Mouse (Mus musculus) kidney, adult 2 months (tissue): ENCODE results near the gene Bcl2l13.

Source experiments
- CTCF ChIP-seq: fragments of 200-500 bp; conservative IDR thresholded peaks from 2 replicates; pipeline ENCODE4 v1.5.1; 2011; ENCODE audit warnings: low read depth, mild to moderate bottlenecking, control low read depth, low read length, moderate library complexity, mixed read lengths; ENCODE audit not compliant: insufficient read depth, insufficient read length
- POLR2A ChIP-seq: fragments of 200-500 bp; IDR thresholded peaks from one replicate; pipeline ENCODE4 v1.6.1; 2011; ENCODE audit warnings: low read depth, low read length, control low read depth

- TF ChIP-seq CTCF (no peak), POLR2A (no peak)
Observed at GRCm38 (mm10) chr6:120788068-120788607, 47.9 kb upstream of the Bcl2l13 start.
